Mouse (Mus musculus) erythroblast, embryonic 14.5 days (primary cell): ENCODE measurements around the gene Igsf9.

Experiments
- GATA1 ChIP-seq: IDR thresholded peaks from 2 replicates; pipeline ENCODE4 v1.6.1; 2012; ENCODE audit warnings: low read length, inconsistent platforms, mixed read lengths
- TAL1 ChIP-seq: IDR thresholded peaks from 3 replicates; pipeline ENCODE4 v1.6.1; 2012; ENCODE audit warnings: low read length, inconsistent platforms, mixed read lengths

- no peak for TF ChIP-seq GATA1
- no peak for TF ChIP-seq TAL1
Measured at GRCm38 (mm10) chr1:172540283-172540820, 58.8 kb downstream of the Igsf9 start.
